Mouse (Mus musculus) hindbrain, embryonic 12.5 days (tissue): Measurements from ENCODE around the gene Bpifa5. TPM values are rescaled to one million over a fixed set of nuclear protein-coding genes. Genes with fewer than 3 reads are reported as not detected.
"Not testable (repeated sequence)": the region's sequence is repeated elsewhere in the genome, so short reads cannot be mapped to it uniquely, and the experiment has no call there.

Experiments
- ATAC-seq: fragments of 200-750 bp; cut with Nextera tagmentation; 2 replicates; pipeline ENCODE4 v1.8.0; 2017; ENCODE audit warnings: moderate TSS enrichment; ENCODE audit not compliant: low FRiP score
- H3K27ac ChIP-seq: fragments of 300-500 bp; sonication (generic); 2 replicates; pipeline ENCODE4 v1.5.1; 2016; ENCODE audit warnings: mild to moderate bottlenecking
- H3K27me3 ChIP-seq: fragments of 300-500 bp; sonication (generic); 2 replicates; pipeline ENCODE4 v1.6.1; 2016; ENCODE audit warnings: mild to moderate bottlenecking
- H3K36me3 ChIP-seq: fragments of 300-500 bp; sonication (generic); 2 replicates; pipeline ENCODE4 v1.6.1; 2016; ENCODE audit warnings: mild to moderate bottlenecking
- H3K4me1 ChIP-seq: fragments of 300-500 bp; sonication (generic); 2 replicates; pipeline ENCODE4 v1.6.1; 2016
- H3K4me2 ChIP-seq: fragments of 300-500 bp; sonication (generic); replicated peaks from 2 replicates; pipeline ENCODE4 v1.6.1; 2016; ENCODE audit warnings: mild to moderate bottlenecking
- H3K4me3 ChIP-seq: fragments of 300-500 bp; sonication (generic); 2 replicates; pipeline ENCODE4 v1.5.1; 2016; ENCODE audit warnings: mild to moderate bottlenecking
- H3K9ac ChIP-seq: fragments of 300-500 bp; sonication (generic); 2 replicates; pipeline ENCODE4 v1.6.1; 2016; ENCODE audit warnings: mild to moderate bottlenecking, moderate library complexity
- H3K9me3 ChIP-seq: fragments of 300-500 bp; sonication (generic); replicated peaks from 2 replicates; pipeline ENCODE4 v1.6.1; 2016; ENCODE audit warnings: mild to moderate bottlenecking
- WGBS: fragments of 180-500 bp; shearing (Covaris S2); methylation state at CpG from one replicate; pipeline ENCODE4 v1.1.7; 2016; 5-methylcytosine and 5-hydroxymethylcytosine counted together
- polyA plus RNA-seq: library from polyadenylated mRNA; unstranded; fragments of >200 nt; fragmentation: Nextera tagmentation; extraction: Ambion mirVana; gene quantifications from 2 replicates; pipeline ENCODE4 v1.2.1, GENCODE M21; 2016

Gene Bpifa5
- not detected in 2 replicates for polyA plus RNA-seq

GRCm38 (mm10) chr2:154162307-154162706, at the start of gene Bpifa5:
Gene Bpifa5 (plus strand): TSS chr2:154162607.
- ATAC-seq: no peak
- Histone ChIP-seq H3K4me2 (no peak within 1 kb of the TSS), H3K9me3 (0 out of 2 replicates have a peak, but pooled peaks cover 3% of the 10 kb centered on the region), H3K9ac (no peak within 1 kb of the TSS), H3K4me1 (no peaks in the 10 kb centered on the region), H3K36me3 (no peaks in the 10 kb centered on the region), H3K27me3 (no peaks in the 10 kb centered on the region), H3K4me3 (no peak within 1 kb of the TSS), H3K27ac (no peak within 1 kb of the TSS)
- WGBS: 84% methylated on average over 8 of the region's 8 CpGs

GRCm38 (mm10) chr2:154117381-154117780, 45.0 kb upstream of the Bpifa5 start:
- no peak for ATAC-seq
- Histone ChIP-seq H3K27me3 (no peaks in the 10 kb centered on the region), H3K36me3 (no peaks in the 10 kb centered on the region), H3K4me1 (no peaks in the 10 kb centered on the region), H3K9me3 (no peaks in the 10 kb centered on the region), H3K4me3 (no peak overlapping the region), H3K9ac (no peak overlapping the region), H3K4me2 (no peak overlapping the region), H3K27ac (no peak overlapping the region)
- WGBS: 83% methylated on average over 3 of the region's 3 CpGs

- Histone ChIP-seq H3K4me1 (no peaks in the 10 kb centered on the region), H3K9ac (no peak within 1 kb of the TSS), H3K4me2 (no peak within 1 kb of the TSS), H3K4me3 (no peak within 1 kb of the TSS), H3K27ac (no peak within 1 kb of the TSS), H3K9me3 (no peaks in the 10 kb centered on the region), H3K36me3 (no peaks in the 10 kb centered on the region), H3K27me3 (no peaks in the 10 kb centered on the region)
- WGBS: 70% methylated on average over 2 of the region's 2 CpGs
- no peak for ATAC-seq
Measured at GRCm38 (mm10) chr2:154130120-154130519, 32.3 kb upstream of the Bpifa5 start, which contains the start of gene Bpifa3. Gene Bpifa3 (plus strand): TSS chr2:154130336.

GRCm38 (mm10) chr2:154142580-154142979, 19.8 kb upstream of the Bpifa5 start, which contains the start of gene Bpifa1:
Gene Bpifa1 (plus strand): TSS chr2:154142880.
- no peaks in the 10 kb centered on the region for H3K4me1 ChIP-seq
- H3K27me3 ChIP-seq: no peaks in the 10 kb centered on the region
- no peak within 1 kb of the TSS for H3K4me3 ChIP-seq
- 80% methylated on average over 4 of the region's 4 CpGs for WGBS
- no peaks in the 10 kb centered on the region for H3K36me3 ChIP-seq
- H3K4me2 ChIP-seq: no peak within 1 kb of the TSS
- H3K27ac ChIP-seq: no peak within 1 kb of the TSS
- no peak within 1 kb of the TSS for H3K9ac ChIP-seq
- H3K9me3 ChIP-seq: no peaks in the 10 kb centered on the region
- ATAC-seq: no peak

- H3K9ac ChIP-seq: no peak overlapping the region
- H3K36me3 ChIP-seq: no peaks in the 10 kb centered on the region
- no peaks in the 10 kb centered on the region for H3K9me3 ChIP-seq
- no peak overlapping the region for H3K4me2 ChIP-seq
- 69% methylated on average over 3 of the region's 3 CpGs for WGBS
- no peak overlapping the region for H3K4me3 ChIP-seq
- ATAC-seq: no peak
- no peaks in the 10 kb centered on the region for H3K4me1 ChIP-seq
- no peaks in the 10 kb centered on the region for H3K27me3 ChIP-seq
- H3K27ac ChIP-seq: no peak overlapping the region
Measured at GRCm38 (mm10) chr2:154143735-154144134, 18.7 kb upstream of the Bpifa5 start.

- WGBS: 79% methylated on average over 4 of the region's 4 CpGs
Measured at GRCm38 (mm10) chr2:154147496-154147895, 14.9 kb upstream of the Bpifa5 start.

GRCm38 (mm10) chr2:154158433-154158832, 4.0 kb upstream of the Bpifa5 start:
- Histone ChIP-seq H3K4me2 (no peak overlapping the region), H3K4me1 (no peaks in the 10 kb centered on the region), H3K9me3 (0 out of 2 replicates have a peak, but pooled peaks cover 3% of the 10 kb centered on the region), H3K4me3 (no peak overlapping the region), H3K36me3 (no peaks in the 10 kb centered on the region), H3K27ac (no peak overlapping the region), H3K9ac (no peak overlapping the region), H3K27me3 (no peaks in the 10 kb centered on the region)
- no peak for ATAC-seq
- WGBS: 40% methylated on average over 3 of the region's 3 CpGs

More at GRCm38 (mm10) chr2:154147496-154147895, 14.9 kb upstream of the Bpifa5 start:
- H3K36me3 ChIP-seq: no peaks in the 10 kb centered on the region
- no peak overlapping the region for H3K27ac ChIP-seq
- H3K4me2 ChIP-seq: no peak overlapping the region
- H3K9ac ChIP-seq: no peak overlapping the region
- no peaks in the 10 kb centered on the region for H3K4me1 ChIP-seq
- H3K27me3 ChIP-seq: no peaks in the 10 kb centered on the region
- ATAC-seq: no peak
- H3K4me3 ChIP-seq: no peak overlapping the region
- H3K9me3 ChIP-seq: no peaks in the 10 kb centered on the region

- H3K27ac ChIP-seq: no peak overlapping the region
- no peaks in the 10 kb centered on the region for H3K4me1 ChIP-seq
- no peak overlapping the region for H3K9ac ChIP-seq
- H3K4me3 ChIP-seq: no peak overlapping the region
- no peaks in the 10 kb centered on the region for H3K36me3 ChIP-seq
- ATAC-seq: no peak
- H3K4me2 ChIP-seq: no peak overlapping the region
- 89% methylated on average over 5 of the region's 5 CpGs for WGBS
- H3K9me3 ChIP-seq: 0 out of 2 replicates have a peak, but pooled peaks cover 3% of the 10 kb centered on the region
- H3K27me3 ChIP-seq: no peaks in the 10 kb centered on the region
Measured at GRCm38 (mm10) chr2:154163306-154163705, 899 bp downstream of the Bpifa5 start.

GRCm38 (mm10) chr2:154169172-154169571, 6.8 kb downstream of the Bpifa5 start:
- Histone ChIP-seq H3K4me3 (no peak overlapping the region), H3K9ac (no peak overlapping the region), H3K4me2 (no peak overlapping the region), H3K27me3 (no peaks in the 10 kb centered on the region), H3K9me3 (no peaks in the 10 kb centered on the region), H3K36me3 (no peaks in the 10 kb centered on the region), H3K4me1 (no peaks in the 10 kb centered on the region), H3K27ac (no peak overlapping the region)
- 65% methylated on average over 3 of the region's 3 CpGs for WGBS
- ATAC-seq: no peak

- 76% methylated on average over 6 of the region's 6 CpGs for WGBS
- no peak overlapping the region for H3K4me2 ChIP-seq
- H3K4me3 ChIP-seq: no peak overlapping the region
- no peaks in the 10 kb centered on the region for H3K9me3 ChIP-seq
- no peaks in the 10 kb centered on the region for H3K4me1 ChIP-seq
- no peaks in the 10 kb centered on the region for H3K27me3 ChIP-seq
- H3K36me3 ChIP-seq: no peaks in the 10 kb centered on the region
- H3K27ac ChIP-seq: no peak overlapping the region
- no peak for ATAC-seq
- H3K9ac ChIP-seq: no peak overlapping the region
Measured at GRCm38 (mm10) chr2:154171621-154172020, 9.2 kb downstream of the Bpifa5 start.

GRCm38 (mm10) chr2:154173313-154173712, 10.9 kb downstream of the Bpifa5 start:
- 50% methylated on average over 1 of the region's 1 CpGs for WGBS

GRCm38 (mm10) chr2:154181900-154182299, 19.5 kb downstream of the Bpifa5 start:
- H3K4me3 ChIP-seq, H3K36me3 ChIP-seq, H3K4me1 ChIP-seq, ATAC-seq, H3K27ac ChIP-seq, H3K27me3 ChIP-seq, H3K9me3 ChIP-seq, H3K9ac ChIP-seq, H3K4me2 ChIP-seq: not testable (repeated sequence)
- 90% methylated on average over 7 of the region's 7 CpGs for WGBS

More at GRCm38 (mm10) chr2:154173313-154173712, 10.9 kb downstream of the Bpifa5 start:
- Histone ChIP-seq H3K4me2 (no peak overlapping the region), H3K27ac (no peak overlapping the region), H3K9ac (no peak overlapping the region), H3K4me3 (no peak overlapping the region), H3K36me3 (no peaks in the 10 kb centered on the region), H3K4me1 (no peaks in the 10 kb centered on the region), H3K27me3 (no peaks in the 10 kb centered on the region), H3K9me3 (no peaks in the 10 kb centered on the region)
- no peak for ATAC-seq

- H3K4me1 ChIP-seq, H3K27me3 ChIP-seq, H3K4me3 ChIP-seq, H3K36me3 ChIP-seq, H3K4me2 ChIP-seq, H3K9me3 ChIP-seq, ATAC-seq, H3K9ac ChIP-seq, H3K27ac ChIP-seq: not testable (repeated sequence)
- 84% methylated on average over 4 of the region's 4 CpGs for WGBS
Measured at GRCm38 (mm10) chr2:154183061-154183460, 20.7 kb downstream of the Bpifa5 start.
